Mouse (Mus musculus): ENCODE results near the gene Cd8b1.

Gene Cd8b1

DNA sequence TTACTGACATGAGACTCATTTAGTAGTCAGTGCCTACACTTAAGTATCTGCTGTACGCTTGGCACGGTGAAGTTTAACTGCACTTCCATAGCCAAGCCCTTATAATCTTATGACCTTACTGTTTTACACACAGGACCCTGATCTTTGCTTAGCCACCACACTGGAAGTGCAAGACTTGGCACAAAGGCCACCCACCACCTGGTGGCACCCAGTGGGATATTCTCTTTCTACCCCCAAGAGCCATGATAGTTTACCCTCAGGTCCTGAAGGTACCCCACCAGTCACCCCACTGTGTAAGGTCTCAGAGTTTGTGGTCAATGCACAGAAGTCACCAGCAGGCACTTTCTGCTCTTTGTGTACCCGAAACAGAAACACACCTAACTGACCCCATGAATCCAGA is 28.6 kb downstream of the Cd8b1 start:
- no peak for DNase-seq (ENCODE audit: low spot score)

DNA sequence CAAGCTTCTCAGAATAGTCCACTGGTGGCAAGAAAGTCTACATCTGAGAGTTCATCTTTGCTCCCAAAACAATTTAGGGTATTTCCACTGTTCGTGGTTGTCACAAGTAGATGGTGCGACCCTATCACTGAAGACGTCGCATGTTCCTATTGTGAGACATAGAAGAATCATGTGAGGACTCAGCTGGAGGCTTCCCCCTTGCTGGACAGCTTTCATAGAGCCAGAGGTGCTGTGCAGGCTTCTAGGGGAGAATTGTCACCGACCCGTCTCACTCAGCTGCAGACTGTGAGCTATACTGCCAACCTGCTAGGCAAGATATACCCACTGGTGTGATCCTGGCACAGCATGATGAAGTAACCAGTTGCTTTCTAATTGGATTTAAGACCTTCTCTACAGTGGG is 29.6 kb downstream of the Cd8b1 start:
- DNase-seq (ENCODE audit: low spot score) = no peak

DNA sequence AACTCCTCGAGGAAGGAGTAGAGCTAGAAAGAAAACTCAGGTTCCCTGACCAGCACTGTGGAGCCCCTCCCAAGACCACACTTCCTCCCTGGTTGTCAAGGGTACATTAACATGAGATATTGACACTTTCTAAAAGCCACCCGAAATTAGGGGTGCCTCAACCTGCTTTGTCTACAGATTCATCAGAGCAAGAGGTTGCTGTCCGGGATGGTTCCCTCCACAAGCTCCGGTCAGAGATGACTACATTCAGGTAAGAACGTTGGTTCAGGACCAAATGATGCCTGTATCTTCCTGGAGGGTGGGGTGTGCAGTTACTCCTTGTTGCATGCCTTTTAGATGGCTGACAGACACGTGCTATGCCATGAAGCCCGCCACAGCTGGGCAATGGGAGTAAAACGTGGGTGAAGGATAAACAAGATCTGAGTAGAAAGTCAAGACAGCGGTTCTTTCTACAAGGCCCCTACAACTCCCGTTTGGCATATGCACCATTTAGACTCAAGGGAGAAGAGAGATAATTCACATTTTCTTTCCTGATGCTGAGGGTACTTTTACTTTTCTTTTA is 30.4 kb downstream of the Cd8b1 start:
- DNase-seq (ENCODE audit: low spot score) = no peak

DNA sequence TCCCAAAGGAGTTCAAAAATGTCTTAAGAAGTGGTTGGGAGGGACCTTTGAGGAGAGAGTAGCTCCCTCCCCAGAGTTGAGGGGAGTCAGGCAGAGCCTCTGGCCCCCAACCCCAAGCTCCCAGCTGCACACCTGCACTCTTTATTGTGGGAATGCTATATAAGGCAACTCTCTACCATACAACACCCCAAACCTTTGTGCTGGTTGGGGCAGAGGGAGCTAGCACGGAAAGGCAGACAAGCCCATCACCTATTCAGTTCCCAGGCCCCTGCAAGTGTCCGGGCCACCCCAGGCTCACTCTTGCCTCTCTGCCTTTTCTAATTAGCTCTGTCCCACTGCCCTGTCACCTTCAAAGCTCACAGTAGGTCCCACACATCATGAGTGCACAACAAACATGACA is 31.1 kb downstream of the Cd8b1 start:
- DNase-seq (ENCODE audit: low spot score) = no peak

DNA sequence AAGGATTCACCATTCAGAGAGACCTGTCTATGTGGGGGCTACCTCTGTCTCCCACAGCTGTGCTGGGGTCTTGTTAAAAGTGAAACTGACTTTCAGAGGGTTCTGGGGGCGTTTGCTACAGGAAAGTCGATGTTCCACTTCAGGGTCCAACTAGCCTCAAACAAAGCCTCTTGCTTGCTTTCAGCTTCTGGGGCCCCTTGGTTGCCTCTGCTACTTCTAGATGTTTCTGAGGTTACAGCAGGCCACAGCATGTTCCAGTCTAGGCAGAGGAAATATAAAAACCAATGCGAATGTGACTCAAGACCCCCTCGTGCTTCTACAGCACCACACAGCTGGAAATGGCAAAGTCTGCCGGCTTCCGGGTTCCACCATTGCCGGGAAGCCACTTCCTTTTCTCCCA is 34.9 kb downstream of the Cd8b1 start:
- no peak for DNase-seq (ENCODE audit: low spot score)

DNA sequence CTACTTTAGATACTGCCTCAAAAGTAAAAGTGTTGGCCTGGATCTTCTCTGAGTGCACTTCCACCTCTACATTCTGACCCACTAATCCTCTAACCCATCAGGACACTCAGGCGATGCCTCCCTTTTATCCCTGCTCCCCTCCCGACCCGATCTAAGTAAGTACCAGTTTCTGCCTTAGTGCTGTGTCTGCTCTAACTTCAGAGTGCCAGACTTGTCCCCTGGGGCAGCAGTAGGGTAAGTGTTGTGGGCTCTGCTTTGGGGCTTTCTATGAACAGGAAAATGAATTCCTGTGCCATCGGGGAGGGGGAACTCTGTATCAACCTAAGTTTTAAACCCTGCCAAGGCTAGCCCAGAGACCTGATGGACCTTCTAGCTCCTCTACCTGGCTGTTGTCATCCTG is 37.6 kb downstream of the Cd8b1 start:
- no peak for DNase-seq (ENCODE audit: low spot score)

DNA sequence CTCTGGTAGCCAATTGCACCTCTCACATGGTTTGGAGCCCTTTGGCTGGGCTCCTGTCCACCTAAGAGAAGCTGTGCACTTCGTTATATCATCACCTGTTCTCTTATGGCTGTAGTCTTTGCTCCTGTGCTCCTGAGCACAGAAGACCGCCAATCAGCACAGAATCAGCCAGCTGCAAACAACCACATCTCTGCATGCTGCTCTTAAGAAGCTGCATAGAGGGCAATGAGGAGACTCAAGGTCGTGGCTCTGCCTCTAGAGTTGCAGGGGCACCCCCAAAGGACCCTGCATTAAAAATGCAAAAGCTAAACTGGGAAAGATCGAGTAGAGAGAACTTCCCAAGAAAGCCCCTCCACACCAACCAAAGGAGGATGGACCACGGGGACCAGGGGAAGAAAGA is 38.2 kb downstream of the Cd8b1 start:
- no peak for DNase-seq (ENCODE audit: low spot score)

DNA sequence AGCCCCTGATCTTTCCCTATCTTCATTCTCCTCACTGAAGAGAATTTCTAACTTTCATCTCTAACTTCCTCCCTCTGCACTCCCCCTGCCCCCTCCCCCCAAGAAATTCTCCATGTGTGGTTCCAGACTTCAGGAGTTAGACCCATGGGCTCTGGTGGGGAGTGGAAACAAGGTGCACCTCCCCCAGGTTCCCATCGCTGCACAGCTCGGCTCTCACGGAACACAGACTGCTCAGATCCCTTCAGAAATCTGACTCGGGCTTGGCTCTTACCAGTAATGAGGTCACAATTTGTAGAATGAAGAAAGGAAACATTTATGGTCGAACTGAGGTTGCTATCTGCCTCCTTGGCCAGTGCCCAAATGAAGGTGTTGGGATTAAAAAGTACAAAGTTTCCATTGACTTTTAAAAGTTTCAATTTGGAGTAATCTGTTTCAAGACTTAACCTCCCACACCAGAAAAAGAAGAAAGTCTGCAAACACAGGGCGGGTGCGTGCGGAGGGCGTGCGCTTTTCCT is 38.6 kb downstream of the Cd8b1 start:
- no peak for DNase-seq (ENCODE audit: low spot score)

DNA sequence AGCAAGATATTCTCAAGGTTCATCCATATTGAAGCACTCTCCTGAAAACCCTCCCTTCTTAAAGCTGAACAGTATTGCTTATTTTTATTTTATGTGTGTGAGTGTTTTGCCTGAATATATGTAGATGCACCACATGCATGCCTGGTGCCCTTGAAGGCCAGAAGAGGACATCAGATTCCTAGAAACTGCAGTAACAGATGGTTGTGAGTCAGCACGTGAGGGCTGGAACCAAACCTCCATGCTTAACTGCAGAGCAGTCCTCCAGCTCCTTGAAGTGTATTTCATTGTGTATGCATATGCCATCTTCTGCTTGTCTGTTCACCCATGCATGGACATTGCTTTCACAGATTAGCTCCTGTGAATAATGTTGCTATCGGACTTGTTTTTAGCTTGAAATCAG is 41.4 kb downstream of the Cd8b1 start:
- no peak for DNase-seq (ENCODE audit: low spot score)

DNA sequence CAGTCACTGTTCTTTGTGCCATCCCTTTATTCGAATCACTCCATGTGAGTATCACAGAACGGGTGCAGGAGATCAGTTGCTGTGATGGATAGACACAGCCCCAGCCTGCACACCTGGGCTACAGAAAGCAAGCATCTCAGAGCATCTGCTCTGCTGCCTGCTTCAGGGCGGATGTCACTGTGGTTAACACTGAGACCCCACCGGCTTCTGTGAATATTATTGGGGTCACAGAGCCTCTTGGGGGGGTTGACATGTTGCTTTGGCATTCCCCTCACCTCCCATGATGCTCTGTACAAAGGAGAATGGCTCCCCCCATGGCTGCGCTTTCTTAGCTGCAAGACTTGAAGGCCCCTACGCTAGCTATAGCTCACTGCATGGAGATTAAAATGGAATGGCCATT is 46.8 kb downstream of the Cd8b1 start:
- no peak for DNase-seq (ENCODE audit: low spot score)

DNA sequence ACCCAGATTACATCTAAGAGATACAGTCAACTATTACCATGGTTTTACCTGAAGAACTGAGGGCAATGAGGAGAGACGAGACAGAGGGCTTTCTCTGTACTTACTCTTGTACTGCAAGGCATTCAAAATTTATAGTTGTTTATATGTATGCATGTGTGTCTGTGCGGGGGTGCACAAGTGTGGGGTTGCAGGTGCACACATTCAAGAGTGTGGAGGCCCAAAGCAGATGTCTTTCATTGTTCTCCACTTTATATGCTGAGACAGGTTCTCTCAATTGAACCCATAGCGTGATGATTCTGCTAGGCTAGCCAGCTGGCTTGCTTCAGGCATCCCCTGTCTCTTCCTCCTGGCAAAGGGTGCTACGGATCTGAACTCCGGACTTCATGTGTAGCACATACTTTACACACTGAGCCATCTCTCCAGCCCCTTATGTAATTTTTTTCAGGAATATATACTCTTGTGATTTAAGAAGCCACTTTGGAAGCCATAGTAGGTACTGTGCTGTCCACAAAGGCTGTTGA is 48.6 kb downstream of the Cd8b1 start:
- DNase-seq (ENCODE audit: low spot score) = no peak

DNA sequence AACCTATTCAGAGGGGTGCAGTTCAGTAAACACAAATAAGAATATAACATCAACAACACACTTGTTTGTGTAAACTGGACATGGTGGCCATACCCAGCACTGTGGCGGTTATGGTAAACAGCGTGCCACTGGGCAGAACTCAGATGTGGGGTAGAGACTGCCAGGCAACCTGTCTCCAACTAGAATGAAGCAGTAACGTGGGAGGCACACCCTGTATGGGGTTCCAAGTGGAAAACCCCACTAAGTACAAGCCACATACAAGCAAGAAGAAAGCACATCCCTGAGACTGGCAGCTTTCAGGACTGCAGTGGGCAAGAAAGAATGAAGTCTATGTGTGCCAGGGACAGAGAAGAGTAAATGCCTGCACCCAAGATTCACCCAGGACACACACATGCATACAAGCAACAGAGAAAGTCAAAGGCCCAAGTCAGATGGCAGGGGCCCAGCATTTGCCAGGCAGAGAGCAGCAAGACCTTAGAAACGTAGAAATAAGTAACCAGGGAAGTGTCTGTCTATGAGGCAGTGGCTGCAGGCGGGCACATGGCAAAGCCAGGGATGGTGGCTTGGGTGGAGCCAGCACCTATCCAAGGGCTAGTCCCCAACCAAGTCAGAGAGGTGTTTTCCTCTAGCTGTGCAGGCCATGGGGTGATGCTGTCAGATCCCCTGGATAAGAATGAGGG is 49.6 kb downstream of the Cd8b1 start:
- DNase-seq (ENCODE audit: low spot score) = no peak

DNA sequence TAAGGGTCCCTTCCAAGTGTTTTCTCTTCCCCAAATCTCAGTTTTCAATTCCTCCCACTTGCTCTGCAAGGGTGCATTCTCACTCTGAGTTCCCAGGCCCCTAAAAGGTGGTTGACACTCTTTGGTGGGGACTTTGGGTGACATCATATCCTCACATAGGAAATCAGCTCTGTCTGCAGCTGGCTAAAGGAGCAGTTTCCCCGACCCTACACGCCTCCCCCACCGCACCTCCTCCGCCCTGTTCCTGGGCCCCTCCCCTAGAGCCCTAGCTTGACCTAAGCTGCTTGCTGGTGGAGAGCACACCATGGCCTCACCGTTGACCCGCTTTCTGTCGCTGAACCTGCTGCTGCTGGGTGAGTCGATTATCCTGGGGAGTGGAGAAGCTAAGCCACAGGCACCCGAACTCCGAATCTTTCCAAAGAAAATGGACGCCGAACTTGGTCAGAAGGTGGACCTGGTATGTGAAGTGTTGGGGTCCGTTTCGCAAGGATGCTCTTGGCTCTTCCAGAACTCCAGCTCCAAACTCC is 50.7 kb downstream of the Cd8b1 start, which contains the start of gene Cd8a:
Gene Cd8a (plus strand): TSS at position 179 of the 527 bp plus-strand sequence.
- DNase-seq (ENCODE audit: low spot score) = no peak

DNA sequence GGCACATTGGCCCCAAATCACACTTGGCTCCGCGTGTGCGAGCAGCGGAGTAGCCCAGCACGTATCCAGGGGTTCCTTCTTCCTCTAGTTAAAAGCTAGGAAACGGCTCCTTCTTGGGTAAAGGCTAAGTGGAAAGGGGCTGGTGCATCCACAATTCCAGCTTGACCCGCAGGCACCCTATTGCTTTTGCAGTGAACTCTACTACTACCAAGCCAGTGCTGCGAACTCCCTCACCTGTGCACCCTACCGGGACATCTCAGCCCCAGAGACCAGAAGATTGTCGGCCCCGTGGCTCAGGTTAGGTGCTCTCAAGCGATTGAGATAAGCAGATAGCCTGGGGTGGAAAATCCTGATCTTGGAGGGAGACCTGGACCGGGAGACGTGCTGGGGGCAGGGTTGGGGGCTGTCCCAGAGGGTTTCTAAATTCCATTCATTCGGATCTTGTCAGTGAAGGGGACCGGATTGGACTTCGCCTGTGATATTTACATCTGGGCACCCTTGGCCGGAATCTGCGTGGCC is 51.8 kb downstream of the Cd8b1 start:
- DNase-seq (ENCODE audit: low spot score) = no peak

DNA sequence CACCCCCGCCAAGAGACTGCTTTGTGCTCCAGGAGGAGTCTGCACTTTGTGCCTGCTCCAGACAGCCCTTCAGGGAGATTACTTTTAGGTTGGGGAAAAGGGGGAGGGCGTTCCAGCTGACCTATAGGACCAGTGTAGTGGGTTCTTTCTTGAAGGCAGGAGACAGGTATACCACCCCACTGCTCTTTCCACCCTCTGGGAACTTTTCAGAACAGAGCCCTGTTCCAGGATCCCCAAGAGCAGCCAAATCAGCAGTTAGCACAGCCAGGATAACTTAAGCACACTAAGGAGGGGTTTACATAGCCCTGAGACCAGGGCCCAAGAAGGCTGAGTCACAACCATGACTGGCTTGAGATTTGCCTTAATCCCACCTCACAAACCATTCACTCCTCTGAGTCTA is 52.3 kb downstream of the Cd8b1 start:
- no peak for DNase-seq (ENCODE audit: low spot score)

DNA sequence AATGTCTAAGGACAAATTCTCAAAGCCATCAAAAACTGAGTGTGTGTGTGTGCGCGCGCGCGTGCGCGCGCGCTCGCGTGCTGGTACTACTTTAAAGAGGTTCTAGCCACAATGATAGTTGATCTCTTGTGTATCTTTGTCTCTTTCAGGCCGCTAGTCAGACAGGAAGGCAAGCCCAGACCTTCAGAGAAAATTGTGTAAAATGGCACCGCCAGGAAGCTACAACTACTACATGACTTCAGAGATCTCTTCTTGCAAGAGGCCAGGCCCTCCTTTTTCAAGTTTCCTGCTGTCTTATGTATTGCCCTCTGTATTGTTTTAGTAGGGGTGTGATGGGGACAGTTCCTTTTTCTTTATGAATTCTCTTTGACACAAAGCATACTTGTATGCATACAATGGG is 54.1 kb downstream of the Cd8b1 start:
- no peak for DNase-seq (ENCODE audit: low spot score)

DNA sequence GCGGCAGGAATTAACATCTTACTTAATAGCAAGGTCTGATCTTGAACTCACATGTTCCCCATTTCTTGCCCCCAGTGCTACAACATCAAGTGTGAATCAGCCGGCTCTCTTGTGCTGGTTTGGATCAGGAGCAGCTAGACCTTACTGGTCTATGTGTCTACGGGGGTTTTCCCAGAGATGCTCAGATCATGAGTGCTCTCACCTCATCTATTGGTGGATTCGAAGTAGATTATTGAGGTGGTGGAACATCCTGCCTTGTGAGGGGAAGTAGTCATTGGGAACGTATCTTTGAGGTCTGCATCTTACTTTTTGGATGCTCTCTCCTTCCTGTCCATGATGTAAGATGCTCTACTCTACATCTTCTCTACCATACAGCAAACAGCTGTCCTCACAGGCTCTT is 59.1 kb downstream of the Cd8b1 start:
- DNase-seq (ENCODE audit: low spot score) = no peak

All from embryo, embryonic 10.5 days (tissue).